Mouse (Mus musculus) brain, embryonic 14.5 days (tissue): Measurements from ENCODE around the gene Ublcp1. TPM values are rescaled to one million over a fixed set of nuclear protein-coding genes. Genes with fewer than 3 reads are reported as not detected.

Source experiments
- DNase-seq: peaks from one replicate; pipeline ENCODE4 v3.0.0-alpha.2; 2011; ENCODE audit warnings: low read depth
- CTCF ChIP-seq: fragments of 200-500 bp; IDR thresholded peaks from 2 replicates; pipeline ENCODE4 v1.5.1; 2012; ENCODE audit warnings: inconsistent platforms, mild to moderate bottlenecking, moderate library complexity, borderline replicate concordance; ENCODE audit not compliant: insufficient read depth, insufficient read length; ENCODE audit errors: extremely low read depth
- POLR2A ChIP-seq: fragments of 200-500 bp; IDR thresholded peaks from 2 replicates; pipeline ENCODE4 v1.6.1; 2012; ENCODE audit warnings: mild to moderate bottlenecking, inconsistent platforms, borderline replicate concordance; ENCODE audit not compliant: poor library complexity, insufficient read depth, insufficient read length, severe bottlenecking; ENCODE audit errors: extremely low read depth
- polyA plus RNA-seq: library from polyadenylated mRNA; depleted of rRNA; stranded (reverse); fragments of >200 nt; gene quantifications from 2 replicates; pipeline ENCODE4 v1.2.3, GENCODE M21; 2012; rRNA removed

Ublcp1 gene
- polyA plus RNA-seq, 1 experiment = 53.6 TPM

DNA sequence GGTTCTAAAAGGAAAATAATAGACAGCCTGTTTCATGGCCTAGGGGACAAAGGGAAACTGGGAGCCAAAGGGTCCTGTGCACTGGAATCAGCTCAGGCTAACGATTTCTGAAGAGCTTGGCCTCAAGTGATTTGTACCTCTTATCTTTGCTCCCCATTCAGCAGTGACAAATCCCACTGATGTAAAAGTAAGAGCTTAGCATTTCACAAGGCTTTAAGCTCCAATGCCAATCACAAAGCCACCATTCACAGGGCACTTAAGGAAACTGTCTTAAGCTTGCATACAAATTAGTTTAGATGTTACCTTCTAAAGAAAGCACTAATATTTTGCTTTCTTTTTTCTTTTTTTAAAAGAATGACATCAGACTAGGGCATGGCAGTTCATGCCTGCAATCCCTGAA, 64.3 kb downstream of the Ublcp1 start:
- DNase-seq = peak; percentile 63
- no peak for TF ChIP-seq POLR2A
- TF ChIP-seq CTCF = no peak

DNA sequence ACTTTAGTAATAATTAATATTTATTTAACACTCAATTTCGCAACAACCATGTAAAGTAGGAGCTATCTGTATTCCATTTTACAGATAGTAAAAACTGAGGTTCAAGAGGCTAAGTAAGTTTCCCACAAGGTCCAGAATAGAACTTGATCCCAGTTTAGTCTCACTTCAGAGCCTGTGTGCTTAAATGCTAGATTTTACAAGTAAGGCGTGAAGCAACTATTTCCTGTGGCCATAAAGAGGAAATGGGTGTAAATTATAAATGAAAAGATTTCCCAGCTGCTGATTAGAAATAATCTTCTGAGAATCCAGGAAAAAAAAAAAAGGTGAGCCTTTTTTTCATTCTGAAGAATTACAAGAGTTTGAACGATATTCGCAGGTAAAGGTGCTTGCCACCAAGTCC, 65.2 kb downstream of the Ublcp1 start:
- no peak for TF ChIP-seq CTCF
- no peak for TF ChIP-seq POLR2A

More for the DNA sequence above, 65.2 kb downstream of the Ublcp1 start:
- DNase-seq = no peak

Other genes with a start within 250 kb of the Ublcp1 start
- 0.05 TPM in 1 of 2 replicates, not detected in the other for gene Il12b, start 70.4 kb downstream of the Ublcp1 start, polyA plus RNA-seq
- gene Rnf145, start 48.5 kb upstream of the Ublcp1 start, polyA plus RNA-seq = 179 and 193 TPM in 2 replicates
- 33.8 and 53.1 TPM in 2 replicates for gene Ebf1, start 146.8 kb upstream of the Ublcp1 start, polyA plus RNA-seq